In the genomic region with DNA sequence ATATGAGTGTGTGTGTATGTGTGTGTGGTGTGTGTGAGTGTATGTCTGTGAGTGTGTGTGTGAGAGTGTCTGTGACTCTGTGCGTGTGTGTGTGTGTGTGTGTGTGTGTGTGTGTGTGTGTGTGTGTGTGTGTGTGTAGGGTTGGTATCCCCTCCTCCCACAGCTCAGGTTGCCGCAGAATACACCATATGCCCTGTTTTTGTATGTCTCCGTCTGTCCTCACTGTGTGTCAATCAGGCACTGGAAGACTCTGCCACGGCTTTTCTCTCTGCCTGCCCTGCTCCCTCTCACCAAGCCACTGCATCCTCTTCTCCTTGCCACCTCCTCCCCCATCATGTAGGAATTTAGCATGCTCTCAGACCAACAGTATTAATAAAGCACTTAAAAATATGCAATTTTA, we compare ENCODE assay signal across 19 mouse cellular contexts.
"Had no signal": no experiment of that assay in that cellular context is flagged by ENCODE, and none has a peak within 500 bp of the region (broad histone marks: within the 10 kb centered on the region; RNA-seq: fewer than 3 reads in every experiment).

No protein-coding gene starts in this region.

- H3K4me2 ChIP-seq: limb, embryonic 13.5 days; liver, embryonic 12.5 days; liver, embryonic 15.5 days; lung, embryonic 15.5 days; midbrain, embryonic 13.5 days had no signal

- H3K36me3 ChIP-seq: limb, embryonic 10.5 days; limb, embryonic 13.5 days; liver, embryonic 12.5 days; liver, embryonic 15.5 days; lung, embryonic 15.5 days; midbrain, embryonic 10.5 days; midbrain, embryonic 13.5 days had no signal

- H3K27ac ChIP-seq: limb, embryonic 10.5 days; limb, embryonic 13.5 days; liver, embryonic 12.5 days; liver, embryonic 15.5 days; lung, embryonic 15.5 days; midbrain, embryonic 10.5 days; midbrain, embryonic 13.5 days; stomach, postnatal 0 days had no signal

- DNase-seq: kidney, adult 9 months; kidney, postnatal 14 days; kidney, postnatal 4 days; liver; lung, adult 18-20 months; lung, postnatal 10 days; lung, postnatal 36 days; thymus, adult 2 months; thymus, postnatal 14 days; thymus, postnatal 4 days had no signal

- H3K4me3 ChIP-seq: limb, embryonic 10.5 days; limb, embryonic 13.5 days; liver, embryonic 12.5 days; liver, embryonic 15.5 days; lung, embryonic 15.5 days; midbrain, embryonic 10.5 days; midbrain, embryonic 13.5 days had no signal

- H3K9ac ChIP-seq: limb, embryonic 13.5 days; liver, embryonic 12.5 days; liver, embryonic 15.5 days; lung, embryonic 15.5 days; midbrain, embryonic 13.5 days had no signal

- H3K4me1 ChIP-seq: limb, embryonic 10.5 days; limb, embryonic 13.5 days; liver, embryonic 12.5 days; liver, embryonic 15.5 days; lung, embryonic 15.5 days; megakaryocyte, embryonic 14.5 days had no signal

- ATAC-seq: liver, embryonic 12.5 days; midbrain, embryonic 13.5 days had no signal

- H3K9me3 ChIP-seq: limb, embryonic 10.5 days; limb, embryonic 13.5 days; liver, embryonic 12.5 days; liver, embryonic 15.5 days; lung, embryonic 15.5 days; midbrain, embryonic 10.5 days; midbrain, embryonic 13.5 days had no signal

- H3K27me3 ChIP-seq: limb, embryonic 13.5 days; liver, embryonic 12.5 days; liver, embryonic 15.5 days; lung, embryonic 15.5 days; megakaryocyte, embryonic 14.5 days had no signal
